Mouse (Mus musculus) yolk sac, embryonic 10.5 days (tissue): ENCODE data around the gene St7.
A peak's percentile ranks its signal among the peaks of the same experiment; 100 is the strongest.
"Not testable (repeated sequence)": the region's sequence is repeated elsewhere in the genome, so short reads cannot be mapped to it uniquely, and the experiment has no call there.

ENCODE experiments used
- DNase-seq: peaks from one replicate; pipeline ENCODE4 v3.0.0-alpha.2; 2017; ENCODE audit warnings: low spot score

The St7 gene

DNA sequence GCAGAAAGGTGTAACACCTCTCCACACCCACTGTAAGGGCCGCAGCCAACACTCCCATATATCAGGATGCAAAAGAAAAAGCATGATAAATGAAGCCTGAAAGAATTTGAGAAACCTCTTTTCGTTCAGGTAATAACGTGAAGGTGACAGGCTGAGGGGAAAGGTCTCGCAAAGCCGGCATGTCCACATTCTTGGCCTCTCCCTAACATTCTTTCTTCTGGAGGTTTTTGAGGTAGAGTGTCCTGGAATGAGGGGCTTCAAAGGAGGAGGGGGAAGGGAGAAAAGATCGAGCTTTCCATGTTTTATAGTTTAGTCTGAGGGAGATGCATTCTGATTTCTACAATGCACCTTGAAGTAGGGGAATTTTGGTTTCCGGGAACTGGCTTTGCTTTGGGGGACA lies at the start of gene St7:
Gene St7, plus strand, starts transcription at position 287 of the 400 bp plus-strand sequence.
- DNase-seq = no peak

DNA sequence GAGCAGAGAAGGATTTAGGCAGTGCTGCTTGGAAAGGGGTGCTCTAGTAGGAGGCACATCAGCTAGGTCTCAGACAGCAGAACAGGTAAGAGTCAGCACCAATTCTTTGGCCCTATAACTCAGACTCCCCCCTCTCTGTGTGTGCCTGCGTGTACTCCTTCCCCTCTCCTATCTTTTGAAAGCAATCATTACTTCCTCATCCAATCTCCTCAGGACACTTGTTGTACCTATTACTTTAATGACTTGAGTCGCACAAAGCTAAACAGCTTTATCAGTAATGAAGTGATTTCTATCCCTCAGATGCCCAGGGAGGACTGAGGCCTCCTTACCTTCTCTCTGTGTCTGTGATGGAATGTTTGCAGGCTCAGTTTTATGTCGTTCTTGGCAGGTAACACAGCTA lies 46.6 kb upstream of the St7 start:
- no peak for DNase-seq

- no peak for DNase-seq
Measured at GRCm38 (mm10) chr6:17652132-17652531, 40.6 kb upstream of the St7 start.

GRCm38 (mm10) chr6:17655080-17655479 lies 37.7 kb upstream of the St7 start:
- no peak for DNase-seq

DNA sequence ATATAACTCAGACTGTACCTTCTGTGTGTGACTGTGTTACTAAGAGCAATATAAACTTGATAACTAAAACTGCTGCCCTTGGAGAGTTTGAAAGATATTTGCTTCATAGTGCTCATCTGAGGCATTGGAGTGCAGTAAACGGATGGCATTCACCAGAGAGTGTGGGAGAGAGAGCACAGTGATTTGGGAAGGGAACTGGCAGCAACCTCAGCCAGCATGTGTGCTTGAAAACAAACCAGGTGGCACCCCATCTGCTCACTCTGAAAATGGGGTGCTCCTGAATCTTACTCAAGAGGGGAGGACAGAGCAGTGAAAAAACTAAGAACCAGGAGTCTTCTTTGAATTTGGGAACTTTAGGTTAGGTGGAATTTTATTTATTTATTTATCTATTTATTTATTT lies 35.4 kb upstream of the St7 start:
- DNase-seq = no peak

- no peak for DNase-seq
Measured at GRCm38 (mm10) chr6:17665348-17665747, 27.4 kb upstream of the St7 start.

GRCm38 (mm10) chr6:17666024-17666423 lies 26.7 kb upstream of the St7 start:
- no peak for DNase-seq

- DNase-seq = no peak
Measured at GRCm38 (mm10) chr6:17667813-17668212, 24.9 kb upstream of the St7 start.

- DNase-seq = no peak
Measured at GRCm38 (mm10) chr6:17668334-17668733, 24.4 kb upstream of the St7 start.

DNA sequence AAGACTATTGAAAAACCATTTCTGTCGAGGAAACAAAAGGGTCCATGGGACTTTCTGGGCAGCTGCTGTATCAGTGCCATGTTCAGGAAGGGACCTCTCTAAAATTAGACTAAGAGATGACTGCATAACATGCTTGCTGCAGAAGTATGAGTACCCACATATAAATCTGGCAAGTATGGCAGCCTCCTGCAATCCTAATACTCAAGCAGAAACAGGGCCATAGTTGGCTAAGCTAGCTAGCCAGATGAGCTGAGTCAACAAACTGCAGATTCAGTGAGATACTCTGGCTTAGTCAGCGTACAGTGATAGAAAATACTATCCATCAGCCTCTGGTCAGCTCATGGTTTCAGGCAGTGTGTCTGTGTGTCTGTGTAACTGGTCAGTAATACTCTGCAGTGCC lies 22.9 kb upstream of the St7 start:
- DNase-seq = no peak

DNA sequence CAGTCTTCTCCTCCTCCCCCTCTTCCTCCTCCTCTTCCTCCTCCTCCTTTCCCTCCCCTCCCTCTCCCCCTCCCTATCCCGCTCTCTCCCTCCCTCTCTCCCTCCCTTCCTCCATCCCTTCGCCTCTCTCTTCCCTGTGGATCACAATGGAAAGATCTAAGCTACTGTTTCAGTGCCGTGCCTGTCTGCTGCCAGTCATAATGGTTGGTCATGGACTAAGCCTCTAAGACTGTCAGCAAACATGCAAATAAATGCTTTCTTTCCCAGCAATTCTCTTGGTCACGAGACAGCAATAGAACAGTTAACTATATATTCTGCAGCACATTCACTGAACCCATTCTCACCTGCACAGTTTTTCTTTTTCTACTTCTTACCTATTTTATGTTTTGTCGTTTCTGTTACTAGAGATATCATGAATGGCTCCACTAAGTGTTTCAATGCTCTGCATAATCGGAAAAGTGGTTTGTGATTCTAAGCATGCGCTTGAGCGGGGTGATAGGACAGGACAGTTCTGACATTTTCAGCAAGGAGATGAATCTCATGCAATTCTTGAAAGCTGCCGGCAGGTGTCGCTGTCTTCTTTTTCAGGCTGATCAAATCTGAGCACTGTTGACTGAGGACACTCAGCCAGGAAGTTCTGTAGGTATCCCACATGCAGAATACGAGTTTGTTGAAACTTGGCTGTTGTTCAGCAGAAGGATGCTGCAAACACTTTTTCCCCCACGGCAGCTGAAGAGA lies 17.5 kb upstream of the St7 start:
- DNase-seq = peak; percentile 65

DNA sequence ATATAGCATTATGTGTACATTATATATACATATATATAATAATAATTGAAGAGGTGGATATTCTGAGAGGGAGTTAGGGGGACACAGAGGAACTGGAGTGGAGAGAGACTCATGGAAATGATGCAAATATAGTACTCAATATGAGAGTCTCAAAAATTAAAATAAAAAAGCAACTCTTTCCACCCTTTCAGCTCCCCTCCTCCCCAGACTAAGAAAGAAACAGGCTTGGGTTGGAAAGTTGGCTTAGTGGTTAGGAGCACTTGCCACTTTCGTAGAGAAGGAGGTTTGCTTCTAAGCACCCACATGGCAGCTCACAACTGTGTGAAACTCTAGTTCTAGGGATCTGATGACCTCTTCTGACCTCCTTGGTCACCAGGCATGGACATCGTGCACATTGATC lies 15.7 kb upstream of the St7 start:
- DNase-seq = no peak

DNA sequence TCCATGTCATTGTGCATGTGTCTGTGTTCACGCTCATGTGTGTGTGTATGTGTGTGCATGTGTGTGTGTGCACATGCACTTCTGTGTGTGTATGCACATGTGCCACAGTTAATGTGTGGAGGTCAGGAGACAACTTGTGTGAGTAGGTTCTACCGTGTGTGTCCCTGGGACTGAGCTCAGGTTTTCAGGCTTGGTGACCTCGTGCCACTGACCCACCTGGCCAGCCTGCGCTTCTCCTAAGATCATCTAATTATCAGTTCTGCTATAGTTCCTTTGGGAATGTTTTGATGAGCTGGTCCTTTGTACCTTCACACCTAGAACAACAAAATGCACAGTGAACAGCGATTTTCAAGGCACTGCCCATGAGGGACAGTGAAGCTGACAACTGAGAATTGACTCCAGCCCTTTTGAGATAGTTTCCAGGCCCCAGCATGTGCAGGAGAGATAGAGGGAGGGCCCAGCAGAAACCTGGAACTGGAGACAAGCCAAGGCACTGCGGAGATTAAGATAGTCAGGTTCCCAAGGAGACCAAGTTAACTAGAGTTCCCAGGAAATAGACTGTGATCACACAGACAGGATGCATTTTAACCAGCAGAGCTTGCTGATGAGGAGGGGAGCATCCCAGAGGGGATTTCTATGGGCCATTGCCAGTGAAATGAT lies 12.3 kb upstream of the St7 start:
- DNase-seq = no peak

GRCm38 (mm10) chr6:17681810-17682209 lies 10.9 kb upstream of the St7 start:
- no peak for DNase-seq

- DNase-seq = no peak
Measured at GRCm38 (mm10) chr6:17688676-17689075, 4.1 kb upstream of the St7 start.

GRCm38 (mm10) chr6:17693726-17694549 lies 1.2 kb downstream of the St7 start:
- peak; percentile 63 for DNase-seq

DNA sequence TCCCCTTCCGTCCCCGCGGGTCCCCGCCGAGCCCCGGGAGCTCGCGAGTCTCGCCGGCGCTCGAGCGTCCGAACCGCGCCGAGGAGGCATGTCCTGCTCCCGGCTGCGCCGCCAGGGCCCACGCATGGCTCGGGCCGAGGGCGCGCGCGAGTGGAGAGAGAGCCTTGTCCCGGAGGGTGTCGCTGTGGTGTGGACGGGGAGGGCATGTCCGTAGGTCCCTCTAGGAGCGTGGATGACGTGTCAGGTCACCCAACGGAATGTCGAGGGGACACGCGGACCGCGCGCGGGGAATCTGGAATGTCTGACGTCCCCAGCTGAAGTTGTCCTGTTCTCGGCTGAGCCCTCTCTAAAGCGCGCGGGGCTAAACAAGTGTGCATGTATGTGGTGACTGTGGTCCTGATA lies 1.8 kb downstream of the St7 start:
- DNase-seq = peak; percentile 58

- no peak for DNase-seq
Measured at GRCm38 (mm10) chr6:17696321-17696734, 3.6 kb downstream of the St7 start.

DNA sequence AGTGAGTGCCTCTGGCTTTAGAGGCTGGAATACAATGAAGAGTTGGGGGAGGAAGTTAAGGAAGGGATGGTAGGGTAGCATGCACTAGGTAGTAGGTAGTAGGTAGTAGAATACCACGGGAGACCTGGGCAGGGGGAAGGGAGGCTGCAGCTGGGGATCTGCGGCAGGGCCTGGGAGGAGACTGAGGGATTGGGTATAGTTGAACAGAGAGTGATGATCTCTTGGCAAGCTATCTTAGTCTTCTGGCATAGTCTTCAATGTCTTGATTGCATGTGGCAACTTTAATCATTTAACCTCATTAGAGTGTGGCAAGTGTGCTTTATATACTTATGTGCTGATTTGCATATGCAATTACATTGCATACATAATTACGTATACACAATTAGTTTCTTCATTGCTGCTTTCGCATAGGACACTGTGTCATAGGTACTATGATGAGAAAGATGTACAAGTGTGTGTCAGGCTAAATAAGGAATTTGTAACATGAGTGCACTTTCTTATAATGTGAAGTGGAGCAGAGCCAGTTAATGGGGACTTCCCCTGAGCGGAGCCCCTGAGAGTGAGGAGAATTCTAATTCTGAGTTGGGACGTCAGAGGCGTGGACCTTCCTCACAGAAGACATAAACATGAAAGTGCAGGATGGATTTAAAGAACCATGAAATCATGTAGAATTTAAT lies 8.3 kb downstream of the St7 start:
- DNase-seq = no peak

DNA sequence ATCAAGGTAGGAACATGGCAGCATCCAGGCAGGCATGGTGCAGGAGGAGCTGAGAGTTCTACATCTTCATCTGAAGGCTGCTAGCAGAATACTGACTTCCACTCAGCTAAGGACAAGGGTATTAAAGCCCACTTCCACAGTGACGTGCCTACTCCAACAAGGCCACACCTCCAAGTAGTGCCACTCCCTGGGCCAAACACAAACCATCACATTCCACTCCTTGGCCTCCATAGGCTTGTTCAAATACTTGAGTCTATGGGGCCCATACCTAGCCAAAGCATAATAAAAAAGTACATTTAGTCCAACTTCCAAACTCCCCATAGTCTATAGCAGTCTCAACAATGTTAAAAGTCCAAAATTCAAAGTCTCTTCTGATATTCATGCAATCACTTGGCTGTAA lies 11.3 kb downstream of the St7 start:
- not testable (repeated sequence) for DNase-seq

DNA sequence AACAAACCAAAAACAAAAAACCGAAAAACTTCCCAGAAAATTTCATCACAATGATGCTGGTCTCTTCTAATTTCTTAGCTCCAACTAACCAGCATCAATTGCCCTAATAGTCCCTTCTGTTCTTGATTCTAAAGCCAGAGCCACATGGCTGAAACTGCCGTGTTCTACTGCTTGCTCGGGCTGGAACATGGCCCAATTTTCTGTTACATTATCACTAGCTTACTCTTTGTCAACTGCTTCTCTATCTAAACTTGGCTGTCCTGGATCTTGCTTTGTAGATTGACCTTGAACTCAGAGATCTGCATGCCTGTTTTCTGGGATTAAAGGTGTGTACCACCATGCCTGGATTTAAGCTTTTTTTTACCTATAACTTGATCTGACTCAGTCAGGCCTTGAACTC lies 13.2 kb downstream of the St7 start:
- no peak for DNase-seq

- DNase-seq = no peak
Measured at GRCm38 (mm10) chr6:17718978-17719377, 26.2 kb downstream of the St7 start.
